Mouse (Mus musculus): ENCODE results near the gene Stk24. TPM values are rescaled to one million over a fixed set of nuclear protein-coding genes. Genes with fewer than 3 reads are reported as not detected.

The Stk24 gene
- polyA plus RNA-seq, 1 experiment from 2014 or later, result 38.4 TPM

- DNase-seq (ENCODE audit: extremely low spot score, low spot score), result no peak
- 92% methylated on average over 10 of the region's 10 CpGs for WGBS
- no peaks in the 10 kb centered on the region for H3K27me3 ChIP-seq (ENCODE audit: poor library complexity, severe bottlenecking)
- H3K36me3 ChIP-seq (replicated peaks), result peaks cover 70% of the 10 kb centered on the region
- H3K4me1 ChIP-seq, result peaks cover 35% of the 10 kb centered on the region
- no peaks in the 10 kb centered on the region for H3K9me3 ChIP-seq
- H3K27ac ChIP-seq, result no peak overlapping the region
- no peak overlapping the region for H3K4me3 ChIP-seq
Observed at GRCm38 (mm10) chr14:121238727-121239126, 141.1 kb downstream of the Stk24 start.

GRCm38 (mm10) chr14:121236736-121237135, 143.1 kb downstream of the Stk24 start:
- peak overlapping the region; percentile 21; the same call in 1 of the 2 replicates for H3K27ac ChIP-seq
- no peak overlapping the region for H3K4me3 ChIP-seq
- H3K9me3 ChIP-seq, result no peaks in the 10 kb centered on the region
- no peaks in the 10 kb centered on the region for H3K27me3 ChIP-seq (ENCODE audit: poor library complexity, severe bottlenecking)
- 92% methylated on average over 4 of the region's 4 CpGs for WGBS
- peaks cover 35% of the 10 kb centered on the region for H3K4me1 ChIP-seq
- DNase-seq (ENCODE audit: extremely low spot score, low spot score), result no peak
- H3K36me3 ChIP-seq (replicated peaks), result peaks cover 70% of the 10 kb centered on the region

Other genes with a start within 250 kb of the Stk24 start
- gene Slc15a1, start 125.2 kb upstream of the Stk24 start, polyA plus RNA-seq (2016; fragmentation: Nextera tagmentation; extraction: Ambion mirVana), result not detected in 2 replicates

Measured in forebrain, embryonic 10.5 days (tissue).